Mouse (Mus musculus) testis, adult 2 months (tissue): Measurements from ENCODE around the gene Myh7b.

Experiments
- CTCF ChIP-seq: fragments of 200-500 bp; IDR thresholded peaks from 2 replicates; pipeline ENCODE4 v1.5.1; 2012; ENCODE audit warnings: low read depth, mild to moderate bottlenecking, inconsistent platforms, low read length, moderate library complexity; ENCODE audit not compliant: control insufficient read depth, insufficient read depth, insufficient replicate concordance
- POLR2A ChIP-seq: fragments of 200-500 bp; IDR thresholded peaks from 2 replicates; pipeline ENCODE4 v1.6.1; 2012; ENCODE audit warnings: low read depth, mild to moderate bottlenecking, inconsistent platforms, low read length, moderate library complexity; ENCODE audit not compliant: control insufficient read depth

GRCm38 (mm10) chr2:155573996-155574395, 37.0 kb upstream of the Myh7b start:
- TF ChIP-seq CTCF (no peak), POLR2A (no peak)
